Mouse (Mus musculus) CH12.LX (cell line): ENCODE measurements at regions not wholly inside any gene's neighbourhood (a gene's known extent, or its start where the extent isn't known, plus 50 kb on each side); places are given as distances from the start of the nearest gene placed in this dataset.

Experiments used
- DNase-seq: peaks from one replicate; pipeline ENCODE4 v3.0.0-alpha.2; 2013; ENCODE audit errors: extremely low read depth
- H3K27ac ChIP-seq: 2 replicates; pipeline ENCODE4 v1.5.1; 2012; ENCODE audit warnings: low read depth, mild to moderate bottlenecking, control low read depth, moderate library complexity; ENCODE audit not compliant: insufficient read depth
- H3K27me3 ChIP-seq: replicated peaks from 2 replicates; pipeline ENCODE3; 2012; ENCODE audit warnings: inconsistent platforms
- H3K36me3 ChIP-seq, 2 experiments: replicated peaks in 1 of 2; 2 replicates each; pipeline versions ENCODE3 to v1.6.1; 2012; ENCODE audit warnings: inconsistent platforms in 1 of 2, low read length in 1 of 2, mild to moderate bottlenecking in 1 of 2, mixed read lengths in 1 of 2, moderate library complexity in 1 of 2; ENCODE audit not compliant: control insufficient read depth in 1 of 2, insufficient read depth in 1 of 2
- H3K4me1 ChIP-seq, 2 experiments: 2 replicates each; pipeline ENCODE4 v1.6.1; 2012; ENCODE audit warnings: inconsistent platforms in 1 of 2, moderate library complexity in 1 of 2; ENCODE audit not compliant: insufficient read depth in 2 of 2, control insufficient read depth in 1 of 2
- H3K4me2 ChIP-seq: 2 replicates; pipeline ENCODE4 v1.6.1; 2012; ENCODE audit warnings: low read depth, mild to moderate bottlenecking, control low read depth; ENCODE audit not compliant: poor library complexity, insufficient read depth, severe bottlenecking
- H3K4me3 ChIP-seq, 3 experiments: fragments of 150-350 bp in 1 of 3; sonication (generic) in 1 of 3; replicated peaks in 1 of 3; 2 replicates each; pipeline versions ENCODE3 to v1.5.1; 2011 to 2012; ENCODE audit warnings: low read depth in 2 of 3, low read length in 2 of 3, mild to moderate bottlenecking in 2 of 3, moderate library complexity in 2 of 3, control low read depth in 1 of 3, improper control_type of control experiment in 1 of 3, inconsistent platforms in 1 of 3, mixed read lengths in 1 of 3; ENCODE audit not compliant: poor library complexity in 1 of 3
- H3K79me2 ChIP-seq: replicated peaks from 2 replicates; pipeline ENCODE4 v1.6.1; 2012; ENCODE audit warnings: mild to moderate bottlenecking, moderate library complexity; ENCODE audit not compliant: control insufficient read depth, poor library complexity, insufficient read depth, severe bottlenecking; ENCODE audit errors: extremely low read depth
- H3K9ac ChIP-seq: 2 replicates; pipeline ENCODE4 v1.6.1; 2012; ENCODE audit warnings: low read depth, mild to moderate bottlenecking, control low read depth, moderate library complexity; ENCODE audit not compliant: insufficient read depth
- H3K9me3 ChIP-seq: replicated peaks from 2 replicates; pipeline ENCODE3; 2012; ENCODE audit warnings: low read length, inconsistent platforms, mixed read lengths
- BHLHE40 ChIP-seq: IDR thresholded peaks from 2 replicates; pipeline ENCODE4 v1.6.1; 2011; ENCODE audit warnings: mild to moderate bottlenecking, low read depth, low read length, improper control_type of control experiment
- CHD1 ChIP-seq: IDR thresholded peaks from 2 replicates; pipeline ENCODE4 v1.6.1; 2012; ENCODE audit warnings: low read depth, low read length, improper control_type of control experiment, inconsistent platforms
- CHD2 ChIP-seq: IDR thresholded peaks from 2 replicates; pipeline ENCODE4 v1.6.1; 2011; ENCODE audit warnings: low read length, improper control_type of control experiment
- CTCF ChIP-seq, 2 experiments: IDR thresholded peaks in 1 of 2; conservative IDR thresholded peaks in 1 of 2; 2 replicates each; pipeline ENCODE4 v1.5.1; 2011 to 2012; ENCODE audit warnings: low read depth in 2 of 2, low read length in 2 of 2, improper control_type of control experiment in 1 of 2, inconsistent platforms in 1 of 2, mild to moderate bottlenecking in 1 of 2, moderate library complexity in 1 of 2
- GABPA ChIP-seq: IDR thresholded peaks from 2 replicates; pipeline ENCODE4 v1.6.1; 2012; ENCODE audit warnings: low read depth, low read length, improper control_type of control experiment, inconsistent platforms; ENCODE audit not compliant: insufficient replicate concordance
- HCFC1 ChIP-seq: IDR thresholded peaks from 2 replicates; pipeline ENCODE4 v1.6.1; 2012; ENCODE audit warnings: low read depth, mild to moderate bottlenecking, inconsistent platforms, low read length, improper control_type of control experiment
- JUND ChIP-seq: conservative IDR thresholded peaks from 2 replicates; pipeline ENCODE4 v1.6.1; 2011; ENCODE audit warnings: low read depth, low read length, improper control_type of control experiment
- KAT2A ChIP-seq: IDR thresholded peaks from 2 replicates; pipeline ENCODE4 v1.6.1; 2012; ENCODE audit warnings: low read length, improper control_type of control experiment, inconsistent platforms; ENCODE audit not compliant: insufficient replicate concordance
- MXI1 ChIP-seq: IDR thresholded peaks from 2 replicates; pipeline ENCODE4 v1.6.1; 2011; ENCODE audit warnings: mild to moderate bottlenecking, low read depth, low read length, improper control_type of control experiment
- NRF1 ChIP-seq: IDR thresholded peaks from 2 replicates; pipeline ENCODE4 v1.6.1; 2014; ENCODE audit warnings: low read depth, mild to moderate bottlenecking, inconsistent platforms, low read length, improper control_type of control experiment, moderate library complexity
- POLR2A ChIP-seq: IDR thresholded peaks from 2 replicates; pipeline ENCODE4 v1.6.1; 2011; ENCODE audit warnings: low read depth, mild to moderate bottlenecking, improper control_type of control experiment, low read length
- POLR2AphosphoS2 ChIP-seq: IDR thresholded peaks from 2 replicates; pipeline ENCODE4 v1.6.1; 2011; ENCODE audit warnings: low read depth, low read length, improper control_type of control experiment
- SIN3A ChIP-seq: IDR thresholded peaks from 2 replicates; pipeline ENCODE4 v1.6.1; 2012; ENCODE audit warnings: low read length, improper control_type of control experiment, inconsistent platforms
- TBP ChIP-seq: conservative IDR thresholded peaks from 2 replicates; pipeline ENCODE4 v1.6.1; 2011; ENCODE audit warnings: low read depth, low read length, improper control_type of control experiment
- UBTF ChIP-seq: IDR thresholded peaks from 2 replicates; pipeline ENCODE4 v1.6.1; 2012; ENCODE audit warnings: low read depth, mild to moderate bottlenecking, inconsistent platforms, low read length, improper control_type of control experiment, moderate library complexity
- USF1 ChIP-seq: IDR thresholded peaks from 2 replicates; pipeline ENCODE4 v1.6.1; 2014; ENCODE audit warnings: low read depth, mild to moderate bottlenecking, inconsistent platforms, low read length, improper control_type of control experiment
- USF2 ChIP-seq: conservative IDR thresholded peaks from 2 replicates; pipeline ENCODE4 v1.6.1; 2011; ENCODE audit warnings: low read depth, low read length, improper control_type of control experiment
- ZMIZ1 ChIP-seq: IDR thresholded peaks from 2 replicates; pipeline ENCODE4 v1.6.1; 2012; ENCODE audit warnings: low read depth, mild to moderate bottlenecking, inconsistent platforms, low read length, improper control_type of control experiment
- dilution Hi-C: fragments of 300-500 bp; cut with MboI; formaldehyde crosslinking; loops from 2 replicates; pipeline ENCODE4 v1.14.3; 2020; ENCODE audit warnings: low sequenced_read_pairs; ENCODE audit not compliant: extremely low pct_unique_long_range_greater_than_20kb, extremely low pct_ligation_motif_present
- in situ Hi-C: fragments of 300-500 bp; cut with MboI; formaldehyde crosslinking; loops from 3 replicates; pipeline ENCODE4 v1.14.3; 2019; ENCODE audit warnings: low sequenced_read_pairs, low pct_ligation_motif_present, low pct_unique_long_range_greater_than_20kb, mixed read lengths

DNA sequence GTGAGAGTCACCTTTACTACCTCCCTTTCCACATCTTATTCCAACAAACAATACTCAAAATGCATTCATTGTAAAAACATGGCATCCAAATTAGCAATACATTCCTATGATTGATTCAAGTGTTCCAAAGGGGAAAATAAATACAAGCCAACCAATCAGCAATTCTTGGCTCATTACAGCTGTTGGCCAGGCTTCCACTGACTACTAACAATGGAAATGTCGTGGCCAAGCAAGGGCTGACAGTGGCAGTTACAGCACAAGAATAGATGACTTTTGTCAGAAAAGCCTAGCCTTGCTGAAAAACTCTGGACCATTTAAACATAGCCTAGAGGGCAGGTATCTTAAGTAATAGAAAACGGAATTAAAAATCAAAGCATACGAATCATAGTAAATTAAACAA is 148.8 kb upstream of the Ift57 start:
- dilution Hi-C loops (no loop called here), in situ Hi-C loops (no loop called here)
- Histone ChIP-seq H3K79me2 (no peaks in the 10 kb centered on the region), H3K36me3 (no peaks in the 10 kb centered on the region), H3K27ac (no peak overlapping the region), H3K4me2 (no peak overlapping the region), H3K27me3 (no peaks in the 10 kb centered on the region), H3K4me1 (no peaks in the 10 kb centered on the region), H3K9ac (no peak overlapping the region), H3K4me3 (no peak overlapping the region), H3K9me3 (no peaks in the 10 kb centered on the region)
- TF ChIP-seq CHD2 (no peak), MXI1 (no peak), POLR2AphosphoS2 (no peak), TBP (no peak), BHLHE40 (no peak), ZMIZ1 (no peak)
- no peak for DNase-seq

DNA sequence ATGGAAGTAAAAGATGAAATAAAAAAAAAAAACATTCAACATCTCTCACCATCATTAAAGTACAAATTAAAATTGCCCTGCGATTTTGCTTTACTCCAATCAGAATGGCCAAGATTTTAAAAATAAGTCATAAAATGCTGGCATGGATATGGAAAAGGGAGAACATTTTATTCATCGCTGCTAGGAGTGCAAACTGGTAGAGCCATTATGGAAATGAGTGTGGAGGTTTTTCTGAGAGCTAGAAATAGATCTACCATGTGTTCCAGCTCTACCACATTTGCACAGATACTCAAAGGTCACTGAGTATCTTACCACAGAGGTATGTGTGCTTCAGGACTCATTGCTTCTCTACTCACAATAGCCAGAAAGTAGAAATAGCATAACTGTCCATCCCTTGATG is 129.0 kb upstream of the Ift57 start:
- in situ Hi-C loops = no loop called here
- H3K79me2 ChIP-seq = no peaks in the 10 kb centered on the region
- TF ChIP-seq CTCF (conservative IDR thresholded peaks at IDR 0.05 in 1 of 2, IDR thresholded peaks at IDR 0.05 in 1 of 2; ENCODE audit: low read depth in 2 of 2, low read length in 2 of 2) = no peak
- no peak for TF ChIP-seq HCFC1
- TF ChIP-seq NRF1 = no peak
- no peak for TF ChIP-seq CHD2
- TF ChIP-seq MXI1 = no peak
- no peak for TF ChIP-seq KAT2A
- TF ChIP-seq, all 38 proteins: peak for 0
- Histone ChIP-seq H3K4me3 (no peak overlapping the region), H3K9ac (no peak overlapping the region), H3K27me3 (no peaks in the 10 kb centered on the region), H3K4me2 (no peak overlapping the region), H3K9me3 (no peaks in the 10 kb centered on the region), H3K36me3 (no peaks in the 10 kb centered on the region), H3K4me1 (peaks cover 0 to 3% of the 10 kb centered on the region in 2 experiments; a peak in 1 of 4 replicates), H3K27ac (no peak overlapping the region)
- dilution Hi-C loops = no loop called here
- no peak for DNase-seq

DNA sequence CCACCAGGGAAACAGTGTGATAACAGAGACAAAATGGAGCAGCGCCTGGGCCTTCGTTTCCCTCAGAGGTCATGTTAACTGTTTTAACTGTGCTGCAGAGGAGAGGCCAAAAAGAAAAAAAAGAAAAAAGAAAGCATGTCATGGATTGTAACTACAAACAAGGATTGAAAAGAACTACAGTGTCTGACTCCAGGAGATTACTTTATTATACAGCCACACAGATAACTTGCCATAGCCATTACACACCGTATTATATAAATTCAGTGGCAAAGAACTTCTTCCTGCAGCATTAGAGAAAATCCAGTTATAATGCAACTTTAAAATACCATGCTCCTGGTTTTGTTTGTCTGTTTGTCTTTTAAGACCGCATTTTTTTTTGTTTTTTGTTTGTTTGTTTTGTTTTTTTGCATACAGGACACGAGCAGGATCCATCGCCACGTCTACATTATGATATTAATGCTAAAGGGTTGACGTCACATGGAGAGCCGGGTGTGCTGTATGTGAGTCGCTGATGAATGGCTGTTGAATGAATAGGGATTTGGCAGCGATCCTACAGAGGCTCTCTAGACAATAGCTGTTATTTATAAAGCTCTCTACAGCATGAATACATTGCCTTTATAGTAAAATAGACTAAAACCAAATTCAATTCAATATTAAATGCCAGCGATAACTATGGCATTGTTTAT is 126.4 kb upstream of the Ift57 start:
- Histone ChIP-seq H3K36me3 (no peaks in the 10 kb centered on the region), H3K79me2 (no peaks in the 10 kb centered on the region), H3K27me3 (no peaks in the 10 kb centered on the region), H3K4me1 (peaks cover 0 to 3% of the 10 kb centered on the region in 2 experiments; a peak in 1 of 4 replicates), H3K27ac (no peak overlapping the region), H3K4me3 (no peak overlapping the region), H3K9ac (no peak overlapping the region), H3K4me2 (no peak overlapping the region), H3K9me3 (no peaks in the 10 kb centered on the region)
- in situ Hi-C loops = no loop called here
- no peak for DNase-seq
- dilution Hi-C loops = no loop called here
- TF ChIP-seq JUND = no peak
- TF ChIP-seq MXI1 = no peak
- no peak for TF ChIP-seq GABPA
- no peak for TF ChIP-seq SIN3A
- TF ChIP-seq UBTF = no peak
- no peak for TF ChIP-seq POLR2A
- TF ChIP-seq USF1 = no peak
- no peak for TF ChIP-seq NRF1
- no peak for TF ChIP-seq CHD1
- no peak for TF ChIP-seq USF2
